Mouse (Mus musculus) megakaryocyte-erythroid progenitor cell, adult 5-6 weeks (primary cell): ENCODE measurements around the gene Alg3. TPM values are rescaled to one million over a fixed set of nuclear protein-coding genes. Genes with fewer than 3 reads are reported as not detected.

Source experiments
- ATAC-seq: replicated peaks from 2 replicates; pipeline ENCODE4 v1.8.0; 2016; ENCODE audit warnings: mild to moderate bottlenecking, inconsistent platforms; ENCODE audit not compliant: severe bottlenecking, poor library complexity, low FRiP score, low TSS enrichment
- total RNA-seq, 2 experiments: library from RNA; stranded (forward) in 1 of 2; stranded (reverse) in 1 of 2; fragments of 200-1000, 215-1000 nt in 1 of 2; fragments of >200 nt in 1 of 2; fragmentation: Nextera tagmentation in 1 of 2; gene quantifications; 2 replicates each; pipeline ENCODE4 v1.2.3; 2014 to 2017

The Alg3 gene
- total RNA-seq (2014; fragmentation: Nextera tagmentation) (28.7 and 36.6 TPM in 2 replicates), total RNA-seq (2017) (24.3 and 33.1 TPM in 2 replicates)

DNA sequence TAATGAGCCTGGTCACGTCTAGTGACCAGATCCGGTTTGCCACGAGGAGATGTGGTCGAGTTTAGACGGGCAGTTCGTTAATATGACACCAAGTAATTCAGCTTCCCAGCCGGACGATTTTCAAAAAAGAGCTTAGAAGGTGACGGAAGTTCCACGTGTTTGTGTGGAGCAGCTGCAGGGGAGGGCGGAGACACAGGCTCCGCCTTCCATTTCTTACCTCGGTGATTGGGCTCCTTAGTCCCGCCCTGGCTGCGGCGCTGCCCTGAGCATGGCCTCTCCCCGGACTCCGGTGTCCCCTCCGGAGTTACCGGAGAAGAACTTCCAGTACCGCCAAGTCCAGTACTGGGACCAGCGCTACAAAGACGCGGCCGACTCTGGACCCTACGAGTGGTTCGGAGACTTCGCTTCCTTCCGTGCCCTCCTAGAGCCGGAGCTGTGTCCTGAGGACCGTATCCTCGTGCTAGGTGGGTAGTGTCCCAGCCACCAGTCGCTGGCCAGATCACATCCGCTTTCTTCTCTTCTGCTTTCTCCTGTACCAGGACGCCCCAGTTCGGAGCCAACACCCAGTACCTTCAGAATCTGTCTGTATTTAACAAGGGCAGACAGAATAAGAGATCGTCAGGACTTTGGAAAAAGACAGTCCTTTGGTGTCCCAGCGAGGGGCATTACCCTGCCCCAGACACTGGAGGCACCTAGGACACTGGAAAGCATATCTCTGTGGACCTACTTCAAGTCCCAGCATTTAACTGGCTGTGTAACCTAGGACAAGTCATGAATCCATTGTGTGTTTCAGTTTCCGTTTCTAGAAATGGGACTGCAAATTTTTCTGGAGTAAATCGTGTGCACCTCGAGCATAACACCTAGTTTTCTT, at the start of gene Alg3, which contains the start of the genes Eef1akmt4 and Gm49333:
Gene Alg3, minus strand, starts transcription at position 379 of the 871 bp plus-strand sequence.
Gene Eef1akmt4, plus strand, starts transcription at position 237 of the 871 bp plus-strand sequence.
Gene Gm49333, plus strand, starts transcription at position 254 of the 871 bp plus-strand sequence.
- ATAC-seq, result peak; percentile 97

DNA sequence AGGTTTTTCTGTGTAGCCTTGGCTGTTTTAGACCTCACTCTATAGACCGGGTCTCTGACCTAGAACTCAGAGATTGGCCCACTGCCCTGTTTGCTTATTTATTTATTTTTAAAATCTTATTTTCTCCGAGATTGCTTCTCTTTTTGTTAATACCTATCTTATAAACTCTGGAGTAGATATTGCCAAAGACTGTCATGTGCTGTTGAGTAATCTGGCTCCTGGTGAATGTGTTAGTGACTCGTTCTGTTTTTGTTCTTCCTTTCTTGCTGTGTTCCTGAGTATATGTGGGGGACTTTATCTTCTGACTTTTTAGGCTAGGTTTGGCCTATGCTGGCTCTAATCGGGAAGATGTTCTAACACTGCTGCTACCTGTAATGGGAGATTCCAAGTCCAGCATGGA, 46.1 kb upstream of the Alg3 start:
- no peak for ATAC-seq

DNA sequence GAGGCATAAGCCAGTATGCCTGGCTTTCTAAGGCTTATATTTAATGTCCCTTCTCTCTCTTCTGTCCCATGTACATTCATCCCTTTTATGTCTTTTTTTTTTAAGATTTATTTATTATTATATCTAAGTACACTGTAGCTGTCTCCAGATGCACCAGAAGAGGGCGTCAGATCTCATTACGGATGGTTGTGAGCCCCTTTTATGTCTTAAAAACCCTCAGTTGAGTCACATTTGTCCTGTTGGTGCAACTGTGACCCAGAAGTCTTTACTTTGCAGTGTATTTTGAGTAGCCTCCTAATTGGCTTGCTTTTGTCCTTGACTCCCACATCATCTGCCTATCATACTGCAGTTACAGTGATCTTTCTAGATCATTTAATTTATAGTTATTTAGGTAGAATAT, 41.8 kb upstream of the Alg3 start:
- ATAC-seq, result no peak

DNA sequence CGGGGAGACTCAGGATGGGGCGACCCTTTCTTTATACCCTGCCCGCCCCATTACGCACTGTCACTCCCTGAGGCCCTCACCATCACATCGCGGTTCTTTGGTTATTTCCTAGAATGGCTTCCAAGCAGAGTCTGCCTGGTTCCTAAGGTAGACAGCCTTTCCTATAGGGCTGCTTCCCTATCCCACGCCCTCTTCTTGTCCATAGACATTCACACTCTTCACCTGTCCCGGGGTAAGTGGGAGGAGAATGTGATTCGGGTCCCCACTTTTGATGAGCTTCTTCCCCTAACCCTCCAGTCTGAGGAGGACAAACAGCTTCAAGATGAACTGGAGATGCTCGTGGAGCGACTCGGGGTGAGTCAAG, 40.4 kb upstream of the Alg3 start:
- ATAC-seq, result no peak

DNA sequence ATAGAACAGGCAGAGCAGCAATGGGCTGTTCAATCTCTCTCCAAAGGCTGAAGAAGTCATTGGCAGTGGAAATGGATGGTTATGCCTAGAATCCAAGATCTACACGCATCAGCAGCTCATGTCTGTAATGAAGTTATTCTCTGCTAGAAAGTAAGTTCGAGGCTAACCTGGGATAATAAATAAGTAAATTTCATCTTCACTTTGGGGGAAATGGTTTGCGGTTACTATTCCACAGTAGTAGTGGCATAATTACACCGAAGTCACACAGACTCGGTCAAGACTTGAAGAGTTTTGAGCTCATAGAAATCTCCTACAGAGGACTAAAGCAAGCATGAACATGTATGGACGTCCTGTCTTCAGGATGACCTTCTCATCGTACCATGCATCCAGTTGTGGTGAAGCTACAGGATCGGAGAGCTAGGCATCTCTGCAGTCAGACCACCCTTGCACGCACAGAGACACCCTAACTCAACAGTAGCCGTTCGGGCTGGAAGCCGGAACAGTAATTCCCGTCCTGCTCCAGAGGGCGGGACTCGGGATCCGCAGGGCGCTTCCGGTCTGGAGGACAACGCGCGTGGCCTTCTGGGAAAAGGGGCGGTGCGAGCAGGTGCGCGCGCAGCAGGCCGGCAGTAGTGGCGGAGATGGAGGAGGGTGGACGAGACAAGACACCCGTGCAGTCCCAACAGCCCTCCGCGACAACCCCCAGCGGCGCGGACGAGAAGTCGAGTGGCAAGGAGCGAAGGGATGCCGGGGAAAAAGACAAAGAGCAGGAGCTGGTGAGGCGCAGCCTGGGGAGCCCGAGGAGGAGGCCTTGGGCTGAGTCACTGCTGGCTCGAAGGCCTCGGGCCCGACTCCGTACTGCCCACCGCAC, 39.8 kb upstream of the Alg3 start, which contains the start of gene Psmd2:
Gene Psmd2, plus strand, starts transcription at position 577 of the 871 bp plus-strand sequence.
- peak; percentile 98 for ATAC-seq

DNA sequence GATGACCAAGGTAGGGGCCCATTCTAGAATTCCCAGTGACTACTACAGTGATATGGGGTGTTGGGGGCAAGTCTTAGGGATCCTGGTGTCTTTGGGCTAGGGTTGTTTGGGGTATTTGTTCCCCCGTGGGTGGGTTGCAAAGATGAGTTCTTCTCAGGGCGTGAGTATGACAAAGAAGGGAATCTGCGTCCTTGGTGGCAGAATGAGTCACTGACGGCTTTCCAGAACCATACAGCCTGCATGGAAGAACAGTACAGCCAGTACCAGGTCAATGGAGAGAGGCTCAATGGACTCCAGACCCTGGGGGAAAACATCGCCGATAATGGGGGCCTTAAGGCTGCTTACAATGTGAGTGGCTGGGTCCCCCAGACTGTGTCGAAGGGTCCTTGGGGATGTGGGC, 32.4 kb upstream of the Alg3 start:
- ATAC-seq, result no peak

DNA sequence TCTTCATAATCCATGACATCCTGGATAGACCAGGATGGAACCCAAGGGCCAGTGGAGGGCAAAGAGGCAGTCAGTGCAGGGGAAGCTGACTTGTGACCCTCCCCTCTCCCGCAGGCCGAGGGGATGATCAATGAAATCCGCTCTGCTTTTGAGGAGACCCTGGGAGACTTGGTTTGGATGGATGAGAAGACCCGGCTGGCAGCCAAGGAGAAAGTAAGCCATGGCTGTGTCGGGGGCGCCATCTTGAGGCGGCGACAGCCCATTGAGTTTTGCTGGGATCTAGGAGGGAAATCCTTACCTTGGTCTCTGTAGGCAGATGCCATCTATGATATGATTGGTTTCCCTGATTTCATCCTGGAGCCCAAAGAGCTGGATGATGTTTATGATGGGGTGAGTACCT, 30.6 kb upstream of the Alg3 start:
- ATAC-seq, result peak; percentile 70; the same call in 1 of the 2 replicates

DNA sequence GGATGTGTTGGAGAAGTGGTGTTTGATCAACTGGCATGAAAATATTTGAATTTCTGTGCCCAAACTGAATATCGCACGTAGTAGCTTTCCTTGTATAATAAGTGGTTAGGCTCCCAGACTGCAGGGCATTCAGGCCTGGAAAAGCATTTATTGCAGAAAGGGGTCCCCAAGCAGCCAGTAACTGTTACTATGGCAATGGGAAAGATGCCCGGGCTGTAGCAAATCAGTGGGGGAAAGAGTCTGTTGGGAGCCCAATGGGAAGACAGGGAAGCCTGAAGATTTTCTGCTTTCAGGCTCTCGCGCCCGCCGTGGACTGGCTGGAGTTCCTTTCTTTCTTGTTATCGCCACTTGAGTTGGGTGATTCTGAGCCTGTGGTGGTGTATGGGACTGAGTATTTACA, 26.8 kb upstream of the Alg3 start:
- no peak for ATAC-seq

DNA sequence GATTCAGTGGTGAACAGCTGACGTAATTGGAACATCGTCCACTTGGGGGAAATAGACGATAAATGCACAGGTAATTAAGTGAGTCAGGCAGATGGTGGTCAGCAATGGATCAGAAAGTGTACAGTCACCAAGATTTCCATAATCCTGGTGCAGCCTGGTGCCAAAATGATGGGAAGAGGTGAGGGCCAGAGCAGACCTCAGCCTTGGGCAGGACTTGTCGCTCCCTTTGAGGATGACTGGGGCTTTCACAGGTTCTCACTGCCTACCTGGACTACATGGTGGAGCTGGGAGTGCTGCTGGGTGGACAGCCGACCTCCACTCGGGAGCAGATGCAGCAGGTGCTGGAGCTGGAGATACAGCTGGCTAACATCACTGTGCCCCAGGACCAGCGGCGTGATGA, 25.9 kb upstream of the Alg3 start:
- no peak for ATAC-seq

DNA sequence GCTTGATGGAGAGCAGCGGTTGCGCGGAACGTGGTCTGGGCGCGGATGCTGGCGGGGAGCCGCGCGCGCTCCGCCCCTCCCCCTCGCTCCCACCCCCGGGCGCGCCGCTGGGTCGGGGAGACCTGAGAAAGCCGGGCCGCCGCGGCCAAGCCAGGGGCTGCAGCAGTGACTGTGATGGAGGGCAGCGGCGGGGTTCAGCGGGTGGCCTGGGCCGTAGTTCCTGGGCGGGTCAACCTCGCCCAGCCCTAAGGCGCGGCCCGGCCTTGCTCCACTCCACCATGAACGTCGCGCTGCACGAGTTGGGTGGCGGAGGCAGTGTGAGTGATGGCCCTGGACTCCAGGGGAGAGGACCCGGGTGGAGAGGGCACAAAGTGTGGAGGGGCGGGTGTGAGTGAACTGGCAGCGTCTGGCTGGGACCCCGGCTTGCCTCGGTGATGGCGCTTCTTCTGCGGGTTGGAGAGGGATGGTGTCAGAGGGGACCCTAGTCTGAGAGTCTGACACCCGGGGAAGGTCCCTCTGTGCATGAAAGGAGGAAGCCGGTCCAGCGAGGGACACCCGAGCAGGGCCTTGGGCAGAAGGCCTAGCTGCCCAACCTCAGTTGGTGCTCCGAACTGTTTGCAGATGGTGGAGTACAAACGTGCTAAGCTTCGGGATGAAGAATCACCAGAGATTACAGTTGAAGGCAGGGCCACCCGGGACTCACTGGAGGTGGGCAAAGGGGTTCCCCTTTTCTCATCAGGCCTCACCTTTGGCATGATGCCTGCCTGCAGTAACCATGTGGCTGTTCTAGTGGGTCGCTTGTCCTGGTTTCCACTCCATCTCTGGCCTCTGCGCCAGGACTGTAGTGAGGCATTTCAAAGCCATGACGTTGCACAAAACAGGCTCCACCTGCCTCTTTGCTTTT, 18.4 kb upstream of the Alg3 start, which contains the start of gene Ece2:
Gene Ece2, plus strand, starts transcription at position 98 of the 904 bp plus-strand sequence.
- ATAC-seq, result no peak

DNA sequence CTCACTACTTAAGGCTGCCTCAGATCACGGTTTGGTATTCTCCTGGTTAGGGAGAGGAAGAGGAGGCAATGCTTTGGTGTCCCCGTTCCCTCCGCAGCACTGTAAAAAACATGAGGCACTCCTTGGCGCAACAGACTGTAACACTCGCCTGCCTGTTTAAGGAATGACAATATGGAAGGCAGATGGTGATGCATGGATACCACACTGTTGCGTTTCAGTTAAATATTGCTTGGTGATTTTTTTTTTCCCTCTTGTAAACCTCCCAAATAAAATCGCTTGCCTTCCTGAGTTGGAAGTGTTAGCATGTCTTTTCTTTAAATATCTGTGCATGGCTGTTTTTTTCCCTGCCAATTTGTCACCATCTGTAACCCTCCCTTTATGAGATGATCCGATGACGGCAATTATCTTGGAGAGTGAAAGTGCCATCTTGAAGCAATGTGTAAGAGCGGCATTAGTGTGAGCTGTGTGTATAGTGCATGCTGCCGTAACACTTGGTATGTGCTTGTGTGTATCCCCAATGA, 17.4 kb upstream of the Alg3 start:
- ATAC-seq, result no peak

DNA sequence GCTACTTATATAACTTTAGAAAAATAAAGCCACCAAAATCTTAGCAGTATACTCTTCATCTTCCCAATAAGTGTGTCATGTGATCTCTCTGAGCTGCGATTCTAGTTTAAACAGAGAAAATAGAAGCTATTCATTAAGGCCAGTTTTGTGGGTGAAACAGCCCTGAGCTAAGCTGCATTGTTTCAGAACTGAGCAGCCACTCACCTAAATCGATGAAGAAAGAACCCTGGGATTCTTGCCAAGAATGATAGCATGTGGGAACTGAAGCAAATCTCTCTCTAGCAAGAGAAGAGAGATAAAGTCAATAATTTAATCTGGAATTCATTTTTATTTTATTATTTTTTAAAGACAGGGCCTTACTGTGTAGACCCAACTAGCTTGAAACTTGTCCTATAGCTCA, 11.7 kb upstream of the Alg3 start:
- no peak for ATAC-seq

DNA sequence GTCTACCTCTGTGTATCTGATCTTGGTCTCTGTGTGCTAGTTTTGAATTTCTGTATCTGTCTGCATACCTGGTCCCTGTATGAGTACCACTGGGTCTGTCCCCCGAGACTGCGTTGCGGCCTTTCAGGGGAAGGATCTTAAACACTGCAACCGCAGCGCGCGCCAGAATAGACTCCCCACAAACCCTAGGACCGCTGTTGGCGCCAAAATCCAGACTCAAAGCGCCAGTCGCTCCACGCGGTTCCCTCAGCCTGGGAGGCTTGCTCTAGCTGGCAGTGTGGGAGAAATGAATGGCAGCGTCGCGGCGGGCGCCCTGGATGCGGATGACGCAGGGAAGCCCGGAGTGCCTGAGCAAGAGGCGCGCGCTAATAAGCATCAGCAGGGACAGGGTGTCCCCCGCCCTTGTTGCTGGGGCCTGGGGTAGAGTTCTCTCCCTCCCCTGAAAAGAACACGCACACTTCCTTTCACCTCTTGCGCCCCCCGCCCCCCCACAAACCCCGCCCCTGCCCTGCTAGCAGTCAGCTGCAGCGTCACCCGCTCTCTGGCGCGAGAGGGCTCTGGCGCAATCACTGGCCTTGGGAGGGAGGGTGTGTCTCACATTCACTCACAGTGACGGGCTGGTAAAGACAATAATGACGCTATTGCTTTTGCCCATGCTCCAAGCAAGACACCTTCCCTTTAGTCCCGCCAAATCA, 10.6 kb upstream of the Alg3 start:
- 0 out of 2 replicates have a peak, but pooled peaks have one; percentile 3 for ATAC-seq

DNA sequence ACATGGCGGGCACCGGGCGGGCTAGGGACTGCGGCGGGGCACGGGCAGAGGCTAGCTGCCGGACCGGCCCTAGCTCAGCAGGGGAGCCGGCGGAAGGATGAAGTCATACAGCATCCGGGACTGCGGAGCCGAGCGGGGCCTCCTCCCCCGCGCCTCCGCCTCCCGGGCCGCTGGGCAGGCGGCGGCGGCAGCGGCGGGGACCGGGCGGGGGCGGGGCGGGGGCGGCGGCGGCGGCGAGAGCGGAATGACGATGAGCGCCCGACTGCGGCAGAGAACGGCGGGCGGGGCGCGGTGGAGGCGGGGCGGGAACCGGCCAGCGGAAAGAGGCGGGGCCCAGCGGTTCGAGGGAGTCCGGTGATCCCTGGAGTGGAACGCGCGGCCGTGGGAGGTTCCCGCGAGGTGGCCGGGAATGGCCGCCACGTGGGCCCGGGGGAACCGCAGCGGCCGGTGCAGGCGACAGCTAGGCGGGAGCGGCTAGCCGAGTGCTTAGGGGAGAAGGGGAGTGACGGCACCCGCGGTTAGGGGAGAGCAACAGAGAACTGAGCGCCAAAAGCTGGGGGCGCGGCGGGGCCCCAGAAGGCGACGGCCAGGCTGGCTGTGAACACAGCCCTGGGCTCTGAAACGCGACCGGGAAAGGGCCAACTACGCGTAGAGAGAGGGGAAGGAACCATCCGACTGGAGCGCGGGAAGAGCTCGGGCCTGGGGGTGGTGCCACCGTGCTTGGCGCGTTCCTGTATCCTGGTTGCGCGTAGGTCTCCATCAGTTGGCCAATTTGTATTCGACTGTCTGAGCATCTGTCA, 9.9 kb upstream of the Alg3 start, which contains the start of gene Camk2n2:
Gene Camk2n2, minus strand, starts transcription at position 97 of the 800 bp plus-strand sequence.
- ATAC-seq, result 0 out of 2 replicates have a peak, but pooled peaks have one; percentile 15

DNA sequence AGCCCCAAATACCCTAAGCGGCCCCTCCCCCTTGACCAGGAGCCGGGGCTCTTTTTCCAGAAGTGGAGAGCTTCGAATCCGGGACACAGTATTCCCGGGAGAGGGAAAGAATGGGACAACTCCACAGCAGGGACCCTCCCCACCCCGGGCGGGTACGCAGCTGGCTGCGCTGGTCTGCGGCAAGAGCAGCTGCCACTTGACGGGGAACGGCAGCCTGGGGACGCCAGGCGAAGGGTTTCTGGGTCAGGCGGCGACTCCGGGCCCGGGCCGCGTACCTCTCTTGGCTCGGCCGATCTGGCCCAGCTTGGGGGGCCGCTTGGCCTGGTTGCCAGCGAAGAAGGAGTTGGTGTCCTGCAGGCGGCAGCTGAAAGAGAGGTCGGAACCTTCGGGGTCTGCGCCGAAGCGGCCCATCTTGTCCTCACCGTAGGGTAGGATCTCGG, 9.2 kb upstream of the Alg3 start:
- ATAC-seq, result no peak

DNA sequence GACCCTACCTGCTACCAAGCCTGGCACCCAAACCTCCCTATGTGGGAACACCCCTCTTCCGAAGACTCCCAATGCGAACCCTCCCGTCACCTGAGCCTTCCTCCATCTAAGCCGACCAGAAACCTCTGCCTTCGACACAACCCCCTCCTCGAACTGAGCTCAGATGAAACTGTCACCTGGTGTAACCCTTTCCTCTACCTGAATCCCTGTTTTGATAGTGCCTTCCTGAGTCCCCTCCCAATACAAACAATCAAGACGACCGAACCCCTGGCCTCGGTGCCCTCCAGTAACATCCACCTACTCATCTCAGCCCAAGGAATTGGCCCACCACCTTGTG, 8.8 kb upstream of the Alg3 start:
- ATAC-seq, result no peak
